Mouse (Mus musculus) heart, postnatal 25 days (tissue): Measurements from ENCODE around the gene Dpagt1. TPM values are rescaled to one million over a fixed set of nuclear protein-coding genes. Genes with fewer than 3 reads are reported as not detected.
"Not testable (repeated sequence)": the region's sequence is repeated elsewhere in the genome, so short reads cannot be mapped to it uniquely, and the experiment has no call there.

Source experiments
- DNase-seq: peaks from one replicate; pipeline ENCODE4 v3.0.0; 2022; ENCODE audit warnings: low spot score
- intact Hi-C: fragments of 180-260 bp; cut with DNase I; formaldehyde crosslinking; loops from one replicate; pipeline ENCODE4 v1.15.1; 2025
- total RNA-seq, 2 experiments: library from RNA; stranded (reverse); gene quantifications; 2 replicates each; pipeline ENCODE4 v1.2.3; 2021

Dpagt1 gene
- total RNA-seq, 2 experiments from 2014 or later, result 18.6 to 19.6 TPM

DNA sequence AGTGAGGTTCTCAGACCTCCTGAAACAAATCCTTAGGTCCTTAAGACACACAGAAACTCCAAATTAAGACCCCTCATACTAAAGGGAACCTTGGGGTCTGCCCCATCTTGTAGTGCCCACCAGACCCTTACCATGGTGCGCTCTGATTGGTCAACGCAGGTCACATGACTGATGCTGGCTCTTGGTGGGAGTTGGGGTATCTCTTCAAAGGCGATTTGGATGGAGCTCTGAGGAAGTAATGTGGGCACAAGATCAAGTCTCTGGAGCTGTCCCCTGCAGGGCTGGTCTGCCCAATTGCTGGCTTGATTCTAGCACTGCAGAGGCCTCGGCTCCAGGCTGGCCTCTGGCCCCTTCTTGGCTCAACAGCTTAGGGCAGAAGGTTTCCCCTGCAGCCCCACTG, 8.4 kb upstream of the Dpagt1 start:
- intact Hi-C loops, result no loop called here

GRCm38 (mm10) chr9:44318076-44318825, 7.6 kb upstream of the Dpagt1 start:
- intact Hi-C loops, result no loop called here
- DNase-seq, result no peak

More for the DNA sequence above, 8.4 kb upstream of the Dpagt1 start:
- DNase-seq, result no peak

GRCm38 (mm10) chr9:44318826-44319095, 7.1 kb upstream of the Dpagt1 start:
- no peak for DNase-seq
- intact Hi-C loops, result no loop called here

- intact Hi-C loops, result no loop called here
- no peak for DNase-seq
These were observed 6.5 kb upstream of the Dpagt1 start for GRCm38 (mm10) chr9:44319105-44319886.

GRCm38 (mm10) chr9:44319887-44320798, 5.7 kb upstream of the Dpagt1 start, which contains the start of gene C2cd2l:
Gene C2cd2l (minus strand): TSS chr9:44320285.
- intact Hi-C loops, result no loop called here

GRCm38 (mm10) chr9:44320799-44321133, 5.1 kb upstream of the Dpagt1 start:
- DNase-seq, result no peak
- intact Hi-C loops, result no loop called here

More at GRCm38 (mm10) chr9:44319887-44320798, 5.7 kb upstream of the Dpagt1 start, which contains the start of gene C2cd2l:
- peak; percentile 84 for DNase-seq

DNA sequence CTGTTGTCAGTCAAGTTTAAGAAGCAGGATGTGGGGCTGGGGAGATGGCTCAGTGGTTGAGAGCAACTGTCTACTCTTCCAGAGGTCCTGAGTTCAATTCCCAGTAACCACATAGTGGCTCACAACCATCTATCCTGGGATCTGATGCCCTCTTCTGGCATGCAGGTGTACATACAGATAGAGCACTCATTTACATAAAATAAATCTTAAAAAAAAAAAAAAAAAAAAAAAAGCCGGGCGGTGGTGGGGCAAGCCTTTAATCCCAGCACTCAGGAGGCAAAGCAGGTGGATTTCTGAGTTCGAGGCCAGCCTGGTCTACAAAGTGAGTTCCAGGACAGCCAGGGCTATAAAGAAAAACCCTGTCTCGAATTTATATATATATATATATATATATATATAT, 2.2 kb upstream of the Dpagt1 start:
- intact Hi-C loops, DNase-seq: not testable (repeated sequence)

- intact Hi-C loops, result no loop called here
- no peak for DNase-seq
These were observed 1.7 kb upstream of the Dpagt1 start for GRCm38 (mm10) chr9:44324147-44324546.

- DNase-seq, intact Hi-C loops: not testable (repeated sequence)
These were observed 619 bp upstream of the Dpagt1 start for GRCm38 (mm10) chr9:44325032-44325767.

- DNase-seq, result peak; percentile 78
- intact Hi-C loops, result loop anchor here (2.0 kb wide), 1 partner anchor 22 kb away; the partner anchor contains the start of gene Hinfp
These were observed 698 bp downstream of the Dpagt1 start for GRCm38 (mm10) chr9:44326371-44327063.

DNA sequence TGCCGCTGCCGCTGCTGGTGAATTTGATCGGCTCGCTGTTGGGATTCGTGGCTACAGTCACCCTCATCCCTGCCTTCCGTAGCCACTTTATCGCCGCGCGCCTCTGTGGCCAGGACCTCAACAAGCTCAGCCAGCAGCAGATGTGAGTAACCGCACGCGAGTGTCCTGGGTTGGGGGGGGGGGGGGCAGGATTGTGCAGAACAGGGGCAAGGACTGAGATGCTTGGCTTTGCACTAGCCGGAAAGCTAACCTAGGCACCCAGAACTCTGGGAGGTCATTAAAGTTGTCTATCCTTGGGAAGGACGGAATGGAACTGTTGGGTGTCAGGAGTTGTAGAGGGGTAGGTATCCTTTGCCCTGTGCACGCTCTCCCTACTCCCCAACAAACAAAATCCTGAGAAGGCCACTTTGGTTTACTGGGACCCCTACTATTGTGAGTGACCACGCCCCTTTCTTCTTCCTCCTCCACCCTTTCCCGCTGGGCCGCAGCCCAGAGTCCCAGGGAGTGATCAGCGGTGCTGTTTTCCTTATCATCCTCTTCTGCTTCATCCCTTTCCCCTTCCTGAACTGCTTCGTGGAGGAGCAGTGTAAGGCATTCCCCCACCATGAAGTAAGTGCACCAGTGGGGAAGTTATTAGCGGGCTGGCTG, 1.4 kb downstream of the Dpagt1 start:
- DNase-seq, result peak; percentile 51
- intact Hi-C loops, result loop anchor here (2.0 kb wide), 1 partner anchor 22 kb away; the partner anchor contains the start of gene Hinfp

DNA sequence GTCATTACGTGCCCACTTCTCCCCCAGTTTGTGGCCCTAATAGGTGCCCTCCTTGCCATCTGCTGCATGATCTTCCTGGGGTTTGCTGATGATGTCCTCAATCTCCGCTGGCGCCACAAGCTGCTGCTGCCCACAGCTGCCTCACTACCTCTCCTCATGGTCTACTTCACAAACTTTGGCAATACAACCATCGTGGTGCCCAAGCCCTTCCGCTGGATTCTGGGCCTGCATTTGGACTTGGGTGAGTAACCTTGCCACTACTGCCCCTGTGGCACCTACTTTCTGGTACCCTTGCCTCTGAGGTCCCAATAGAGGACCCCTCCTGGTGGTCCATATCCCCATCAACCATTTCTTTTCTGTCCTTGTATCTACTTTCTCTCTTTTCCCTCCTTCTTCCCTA, 2.1 kb downstream of the Dpagt1 start:
- no peak for DNase-seq
- intact Hi-C loops, result loop anchor here (2.0 kb wide), 1 partner anchor 23 kb away; the partner anchor contains the start of gene Hinfp

DNA sequence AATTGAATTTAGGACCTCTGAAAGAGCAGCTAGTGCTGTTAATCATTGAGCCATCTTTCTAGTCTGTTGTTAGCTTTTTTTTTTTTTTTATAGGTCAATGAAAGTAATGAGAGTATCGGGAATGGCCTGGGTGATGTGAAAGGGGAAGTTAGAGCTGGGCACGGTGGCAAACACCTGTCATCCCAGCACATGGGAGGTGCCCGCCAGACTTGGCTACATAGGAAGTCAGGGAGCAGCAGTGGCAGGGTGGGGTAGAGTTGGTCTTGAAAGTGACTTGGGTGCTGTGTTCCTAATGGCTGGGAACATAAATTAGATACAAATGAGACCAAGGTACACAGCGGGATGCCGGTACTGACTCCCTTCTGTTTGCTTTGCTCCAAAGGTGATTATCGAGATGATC, 4.9 kb downstream of the Dpagt1 start:
- DNase-seq, result no peak
- intact Hi-C loops, result no loop called here

- intact Hi-C loops, result no loop called here
- no peak for DNase-seq
These were observed 7.3 kb downstream of the Dpagt1 start for GRCm38 (mm10) chr9:44332918-44333638.

GRCm38 (mm10) chr9:44334396-44335330, 8.8 kb downstream of the Dpagt1 start, which contains the start of gene H2afx:
Gene H2afx (plus strand): TSS chr9:44334694.
- intact Hi-C loops, result loop anchor here (5.0 kb wide), 1 partner anchor 42 kb away; no protein-coding TSS in a partner anchor
- peak; percentile 99 for DNase-seq

- DNase-seq, result no peak
- intact Hi-C loops, result loop anchor here (5.0 kb wide), 1 partner anchor 43 kb away; no protein-coding TSS in a partner anchor
These were observed 9.7 kb downstream of the Dpagt1 start for GRCm38 (mm10) chr9:44335331-44336092.
